Mouse (Mus musculus): ENCODE measurements around the gene Hoxc5. TPM values are rescaled to one million over a fixed set of nuclear protein-coding genes. Genes with fewer than 3 reads are reported as not detected.

Hoxc5 gene
- polyA plus RNA-seq, 1 experiment = 1.4 TPM

DNA sequence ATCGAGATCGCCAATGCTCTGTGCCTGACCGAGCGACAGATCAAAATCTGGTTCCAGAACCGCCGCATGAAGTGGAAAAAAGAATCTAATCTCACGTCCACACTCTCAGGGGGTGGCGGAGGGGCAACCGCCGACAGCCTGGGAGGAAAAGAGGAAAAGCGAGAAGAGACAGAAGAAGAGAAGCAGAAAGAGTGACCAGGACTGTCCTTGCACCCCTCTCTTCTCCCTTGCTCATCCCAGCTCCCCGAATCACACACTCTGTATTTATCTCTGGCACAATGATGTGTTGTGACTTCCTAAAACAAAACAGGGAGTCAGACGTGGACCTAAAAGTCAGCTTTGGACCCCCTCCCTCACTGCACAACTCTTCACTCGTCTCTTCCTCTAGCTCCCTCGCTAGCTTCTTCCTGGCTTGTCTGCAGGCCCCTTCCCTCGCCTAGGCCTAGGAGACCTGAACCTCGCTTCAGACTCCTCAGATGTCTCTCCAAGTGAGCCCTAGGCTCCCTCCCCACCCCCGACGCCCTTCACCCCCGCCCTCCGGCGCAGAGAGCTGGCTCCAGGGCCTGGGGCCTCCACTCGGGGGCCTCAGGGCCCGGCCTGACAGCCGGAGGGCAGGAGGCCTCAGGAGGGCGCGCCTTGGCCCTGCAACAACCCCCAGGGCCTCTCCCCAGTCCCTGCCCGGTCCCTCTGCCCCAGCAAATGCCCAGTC, 43.8 kb downstream of the Hoxc5 start:
- DNase-seq (ENCODE audit: low spot score) = no peak

- DNase-seq (ENCODE audit: low spot score) = no peak
These were observed 44.8 kb downstream of the Hoxc5 start for GRCm38 (mm10) chr15:103011928-103012486.

- no peak for DNase-seq (ENCODE audit: low spot score)
These were observed 46.2 kb downstream of the Hoxc5 start for GRCm38 (mm10) chr15:103013238-103013984.

DNA sequence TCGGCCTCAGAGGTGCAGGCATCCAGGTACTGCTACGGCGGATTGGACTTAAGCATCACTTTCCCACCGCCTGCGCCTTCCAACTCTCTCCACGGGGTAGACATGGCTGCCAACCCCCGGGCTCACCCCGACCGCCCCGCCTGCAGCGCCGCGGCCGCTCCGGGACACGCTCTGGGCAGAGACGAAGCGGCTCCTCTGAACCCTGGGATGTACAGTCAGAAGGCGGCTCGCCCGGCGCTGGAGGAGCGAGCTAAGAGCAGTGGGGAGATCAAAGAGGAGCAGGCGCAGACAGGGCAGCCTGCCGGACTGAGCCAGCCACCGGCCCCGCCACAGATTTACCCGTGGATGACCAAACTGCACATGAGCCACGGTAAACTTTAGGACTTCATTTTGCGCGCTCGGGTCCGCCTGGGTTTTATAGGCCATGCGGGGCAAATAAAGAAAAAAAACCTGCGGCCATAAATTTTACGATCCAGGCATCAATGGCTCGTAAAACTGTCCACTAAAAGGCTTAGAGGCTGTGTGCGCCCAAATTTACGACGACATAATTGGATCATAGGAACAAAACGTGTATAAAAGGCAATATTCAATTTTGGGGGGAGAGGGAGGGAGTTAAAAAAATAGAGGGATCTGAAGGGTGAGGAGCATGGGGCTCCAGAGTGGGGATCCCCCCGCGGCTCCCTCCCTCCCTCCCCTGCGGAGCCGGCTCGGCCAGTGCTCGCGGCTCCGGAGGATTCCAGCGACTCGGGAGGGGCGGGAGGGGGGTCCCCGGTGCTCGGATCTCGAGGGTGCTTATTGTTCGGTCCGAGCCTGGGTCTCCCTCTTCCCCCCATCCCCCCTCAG, 47.1 kb downstream of the Hoxc5 start:
- DNase-seq (ENCODE audit: low spot score) = no peak

DNA sequence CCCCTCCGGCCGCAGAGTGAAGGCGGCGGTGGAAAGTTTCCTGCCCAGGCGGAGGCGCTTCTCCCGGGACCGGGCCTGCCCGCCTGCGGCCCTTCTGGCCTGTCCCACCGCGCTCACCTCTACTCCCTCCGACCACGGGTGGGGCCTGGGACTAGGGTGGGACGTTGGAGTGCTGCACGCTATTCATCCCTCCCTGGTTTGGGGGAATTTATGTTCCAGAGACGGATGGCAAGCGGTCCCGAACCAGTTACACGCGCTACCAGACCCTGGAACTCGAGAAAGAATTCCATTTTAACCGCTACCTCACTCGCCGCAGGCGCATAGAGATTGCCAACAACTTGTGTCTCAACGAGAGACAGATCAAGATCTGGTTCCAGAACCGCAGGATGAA, 47.8 kb downstream of the Hoxc5 start:
- no peak for DNase-seq (ENCODE audit: low spot score)

- no peak for DNase-seq (ENCODE audit: low spot score)
These were observed 48.3 kb downstream of the Hoxc5 start for GRCm38 (mm10) chr15:103015406-103016166.

DNA sequence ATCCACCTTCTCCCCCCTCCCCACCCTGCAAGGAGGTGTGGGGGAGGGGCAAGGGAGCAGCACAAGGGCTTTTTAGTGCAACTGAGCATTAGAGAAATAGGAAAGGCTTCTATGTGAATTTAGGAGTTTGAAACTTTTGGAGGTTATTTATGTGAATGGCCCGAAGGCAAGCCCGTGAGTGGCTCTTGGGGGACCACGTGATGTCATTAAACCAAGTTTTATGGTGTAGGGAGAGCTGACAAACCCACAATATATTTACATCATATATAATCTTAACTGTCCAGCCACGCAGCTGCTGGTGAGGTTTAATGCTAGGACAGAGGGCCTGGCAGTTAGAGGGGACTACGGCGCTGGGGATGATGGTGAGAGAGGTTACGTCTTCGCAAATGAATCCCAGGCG, 51.4 kb downstream of the Hoxc5 start, which contains the start of gene Hoxc4:
Gene Hoxc4 (plus strand): TSS at position 299 of the 400 bp plus-strand sequence.
- no peak for DNase-seq (ENCODE audit: low spot score)

GRCm38 (mm10) chr15:103020899-103021418, 53.7 kb downstream of the Hoxc5 start:
- DNase-seq (ENCODE audit: low spot score) = no peak

- DNase-seq (ENCODE audit: low spot score) = no peak
These were observed 54.3 kb downstream of the Hoxc5 start for GRCm38 (mm10) chr15:103021544-103021943.

DNA sequence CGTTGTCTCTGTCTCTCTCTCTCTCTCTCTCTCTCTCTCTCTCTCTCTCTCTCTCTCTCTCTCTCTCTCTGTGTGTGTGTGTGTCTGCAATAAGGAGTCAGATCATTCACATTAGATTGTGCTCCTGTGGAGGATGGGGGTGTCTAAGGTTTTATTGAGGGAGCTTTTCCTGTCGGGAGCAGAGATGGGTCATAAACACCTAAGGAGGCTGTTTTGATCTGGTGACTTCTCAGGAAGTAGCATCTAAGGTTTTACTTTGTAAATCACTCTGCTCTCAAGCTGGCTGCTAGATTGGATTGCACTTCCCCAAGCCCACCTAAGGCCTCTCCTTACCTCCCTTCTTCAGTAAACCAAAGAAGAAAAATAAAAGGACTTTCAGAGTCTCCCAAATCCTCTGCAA, 56.9 kb downstream of the Hoxc5 start:
- no peak for DNase-seq (ENCODE audit: low spot score)

DNA sequence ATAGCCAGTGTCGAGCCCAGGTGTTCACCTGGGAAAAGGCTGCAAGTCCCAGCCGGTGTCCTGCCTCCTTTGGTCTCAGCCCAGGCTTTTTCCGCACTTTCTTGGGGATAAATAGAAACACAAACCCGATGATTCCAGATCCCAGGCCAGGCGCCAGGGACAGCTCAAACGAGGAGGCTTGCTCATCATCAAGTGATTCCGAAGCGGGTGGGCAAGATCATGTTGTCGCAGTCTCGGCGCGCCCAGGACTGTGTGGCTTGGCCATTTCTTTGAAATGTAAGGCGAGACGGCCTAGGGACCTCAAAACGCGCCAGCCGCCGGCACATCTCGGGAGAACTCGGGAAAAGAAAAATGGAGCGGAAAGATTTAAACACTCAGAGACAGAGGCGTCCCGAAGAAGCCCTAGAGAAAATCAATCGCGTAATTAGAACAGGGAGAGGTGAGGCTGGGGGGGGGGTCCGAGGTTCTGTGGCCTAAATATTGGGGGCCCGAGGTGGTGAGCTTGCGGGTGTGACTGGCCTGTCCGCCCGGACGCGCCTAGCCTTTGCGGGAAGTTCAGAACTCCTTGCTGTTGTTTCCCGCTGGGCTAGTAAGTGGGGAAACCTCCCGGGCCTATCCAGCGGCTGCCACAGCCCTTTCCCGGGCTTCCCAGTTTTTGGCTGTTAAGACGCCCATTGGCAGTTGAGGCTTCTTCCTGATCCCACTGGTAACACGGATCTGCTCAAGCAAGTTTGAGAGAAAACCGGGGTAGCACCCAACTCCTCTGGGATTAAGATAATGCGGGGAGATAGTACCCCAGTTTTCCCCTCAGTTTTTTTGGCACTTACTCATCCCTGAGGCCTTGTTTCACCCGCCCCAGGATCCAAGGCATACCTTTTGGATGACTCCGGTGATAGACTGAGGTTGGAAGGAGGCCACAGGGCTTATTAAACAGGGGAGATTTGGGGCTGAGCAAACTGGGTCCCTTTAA, 60.3 kb downstream of the Hoxc5 start:
- DNase-seq (ENCODE audit: low spot score) = no peak

DNA sequence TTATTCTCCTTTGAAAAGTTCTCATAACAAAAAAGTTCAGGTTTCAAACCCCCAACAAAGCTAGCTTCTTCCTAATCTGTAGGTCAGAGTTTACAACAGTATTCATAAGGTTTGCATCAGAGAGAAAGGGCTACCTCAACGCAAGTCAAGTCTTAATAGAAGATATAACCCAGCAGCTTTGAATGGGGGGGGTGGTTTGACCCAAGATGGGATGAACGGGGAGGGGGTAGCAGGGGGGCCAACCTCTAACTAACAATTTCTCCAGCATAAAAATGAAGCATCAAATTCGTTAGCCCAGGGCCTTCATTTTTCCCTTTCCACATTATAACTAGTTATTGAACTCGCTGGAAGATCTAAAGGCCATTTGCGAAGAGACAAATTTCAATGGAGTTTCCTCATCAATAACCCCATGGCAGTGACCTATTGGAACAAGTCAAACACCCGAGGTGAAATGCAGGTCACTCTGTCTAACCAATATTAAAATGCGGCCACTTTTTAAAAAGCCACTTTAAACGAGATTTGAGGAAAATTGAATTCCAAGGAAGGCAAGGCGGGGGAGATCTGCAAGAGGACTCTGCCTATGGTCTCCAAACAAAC, 61.8 kb downstream of the Hoxc5 start:
- no peak for DNase-seq (ENCODE audit: low spot score)

DNA sequence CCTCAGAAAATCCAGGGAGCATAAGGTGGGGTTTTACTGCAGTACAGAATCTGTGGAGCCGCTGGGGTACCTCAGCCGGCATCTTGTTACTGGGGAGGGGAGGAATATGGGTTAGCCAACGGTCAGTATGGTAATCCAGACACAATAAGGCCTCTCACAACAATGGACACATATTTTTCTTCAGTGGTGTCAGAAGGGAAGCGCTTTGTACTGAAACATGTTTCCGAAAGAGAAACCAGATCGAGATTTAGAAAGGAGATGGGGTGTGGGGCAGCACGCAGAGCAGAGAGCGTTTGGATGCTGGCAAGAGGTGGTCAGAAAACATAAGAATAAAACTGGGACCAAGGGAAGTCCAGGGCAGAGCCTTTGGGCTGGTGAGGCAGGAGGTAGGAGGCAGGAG, 62.9 kb downstream of the Hoxc5 start:
- no peak for DNase-seq (ENCODE audit: low spot score)

- no peak for DNase-seq (ENCODE audit: low spot score)
These were observed 64.9 kb downstream of the Hoxc5 start for GRCm38 (mm10) chr15:103032167-103032566.

- no peak for DNase-seq (ENCODE audit: low spot score)
These were observed 65.7 kb downstream of the Hoxc5 start for GRCm38 (mm10) chr15:103032646-103033575.

- DNase-seq (ENCODE audit: low spot score) = no peak
These were observed 67.0 kb downstream of the Hoxc5 start for GRCm38 (mm10) chr15:103034043-103034806.

DNA sequence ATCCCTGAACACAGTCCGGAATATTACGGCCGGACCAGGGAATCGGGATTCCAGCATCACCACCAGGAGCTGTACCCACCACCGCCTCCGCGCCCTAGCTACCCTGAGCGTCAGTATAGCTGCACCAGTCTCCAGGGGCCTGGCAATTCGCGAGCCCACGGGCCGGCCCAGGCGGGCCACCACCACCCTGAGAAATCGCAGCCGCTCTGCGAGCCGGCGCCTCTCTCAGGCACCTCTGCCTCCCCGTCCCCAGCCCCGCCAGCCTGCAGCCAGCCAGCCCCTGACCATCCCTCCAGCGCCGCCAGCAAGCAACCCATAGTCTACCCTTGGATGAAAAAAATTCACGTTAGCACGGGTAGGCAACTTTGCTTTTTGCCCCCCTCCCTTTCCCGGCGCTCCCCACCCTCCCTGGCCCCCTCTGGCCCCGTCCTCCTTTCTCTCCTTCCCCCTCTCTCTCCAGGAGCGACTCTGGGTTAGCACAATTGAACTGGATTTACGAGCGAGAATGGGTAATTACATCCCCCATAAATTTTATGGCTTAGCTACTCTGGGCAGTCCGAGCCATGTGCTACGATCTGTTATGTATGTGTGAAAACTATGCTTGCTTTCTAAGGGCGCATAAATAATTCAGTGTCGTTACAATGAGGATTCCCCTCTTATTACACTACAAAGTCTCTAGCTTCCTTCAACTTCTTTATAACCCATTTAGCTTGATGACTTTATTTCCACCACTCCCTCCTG, 67.7 kb downstream of the Hoxc5 start:
- DNase-seq (ENCODE audit: low spot score) = no peak
